Mouse (Mus musculus) lung, postnatal 25 days (tissue): ENCODE measurements at regions not wholly inside any gene's neighbourhood (a gene's known extent, or its start where the extent isn't known, plus 50 kb on each side); places are given as distances from the start of the nearest gene placed in this dataset.

Experiments used
- DNase-seq: peaks from one replicate; pipeline ENCODE4 v3.0.0; 2022; ENCODE audit warnings: low spot score

DNA sequence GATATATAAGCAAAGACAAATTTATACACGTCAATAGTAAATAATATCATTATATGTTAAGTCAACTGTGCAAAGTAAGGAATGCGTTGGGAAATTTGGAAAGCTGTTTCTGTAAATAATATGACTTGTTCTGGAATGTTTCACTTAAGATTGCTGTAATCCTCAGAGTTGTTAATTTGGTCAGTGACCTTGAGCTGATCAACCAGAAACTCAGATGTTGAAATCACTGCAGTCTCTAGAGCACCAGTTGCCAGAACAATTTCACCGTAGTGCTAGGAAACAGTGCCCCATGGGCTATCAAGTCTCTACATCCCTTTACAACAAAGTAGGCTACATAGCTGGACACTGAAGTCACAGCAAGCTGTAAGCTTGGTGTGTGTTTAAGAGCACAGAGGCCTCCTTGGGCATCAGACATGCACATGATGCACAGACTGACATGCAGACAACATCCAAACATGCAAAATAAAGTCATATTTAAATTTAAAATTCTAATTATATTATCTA is 212.6 kb downstream of the Pik3r1 start:
- no peak for DNase-seq

DNA sequence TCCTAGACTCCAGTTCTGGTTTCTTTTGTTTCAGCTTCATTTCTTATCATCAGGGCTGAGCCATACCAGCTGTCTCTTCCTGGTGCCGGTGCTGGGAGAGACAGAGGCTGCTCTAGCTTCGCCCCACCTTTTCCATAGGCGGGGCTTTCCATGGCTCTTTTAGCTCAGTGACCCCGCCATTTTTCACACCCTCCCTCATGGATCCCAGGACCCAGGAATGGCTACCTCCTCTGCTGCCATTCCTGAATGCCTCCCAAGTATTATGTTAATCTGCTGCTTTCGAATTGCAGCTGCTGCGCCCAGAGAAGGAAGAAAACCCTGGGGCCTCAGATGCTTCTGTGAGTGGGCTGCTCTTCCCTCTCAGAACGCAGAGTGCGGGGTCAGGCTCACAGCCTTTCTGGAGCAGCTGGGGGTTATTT is 214.9 kb downstream of the Pik3r1 start:
- no peak for DNase-seq

DNA sequence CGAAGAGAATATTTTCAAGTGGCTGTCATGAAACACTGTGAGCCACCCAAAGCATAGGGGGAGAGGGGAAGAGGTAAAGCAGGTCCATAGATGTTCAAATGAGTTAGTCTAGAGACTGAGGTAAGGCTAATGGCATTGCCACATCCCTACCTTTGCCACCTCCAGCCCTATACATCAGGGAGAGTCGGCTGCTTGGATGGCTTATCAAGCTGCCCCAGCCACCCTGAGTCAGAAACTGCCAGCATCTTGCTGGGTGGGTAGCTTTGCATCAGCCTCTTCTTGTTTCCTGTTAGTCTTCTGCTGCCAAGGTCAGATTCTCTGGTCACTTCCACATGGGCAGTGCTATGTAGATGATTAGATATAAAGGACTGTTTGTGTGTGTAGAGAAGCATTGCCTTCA is 215.6 kb downstream of the Pik3r1 start:
- DNase-seq: no peak

DNA sequence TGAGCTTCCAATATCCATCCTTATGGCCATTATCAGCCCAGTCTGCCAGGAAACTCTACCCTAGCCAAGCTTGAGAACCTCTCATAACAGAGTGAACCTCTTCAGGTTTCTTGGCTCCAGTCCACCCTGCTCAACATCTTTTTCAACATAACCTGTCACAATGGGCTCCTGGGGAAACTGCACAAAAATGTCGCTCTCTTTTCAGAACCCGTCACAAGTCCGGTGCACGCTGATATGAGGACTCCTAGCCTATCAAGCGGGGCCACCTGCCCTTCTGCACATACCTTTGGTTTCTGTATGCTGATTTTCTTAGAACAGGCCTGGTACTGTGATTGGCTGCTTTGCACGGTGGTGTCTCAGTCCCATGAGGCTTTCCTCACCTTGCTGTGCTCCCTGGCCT is 216.9 kb downstream of the Pik3r1 start:
- DNase-seq: no peak

DNA sequence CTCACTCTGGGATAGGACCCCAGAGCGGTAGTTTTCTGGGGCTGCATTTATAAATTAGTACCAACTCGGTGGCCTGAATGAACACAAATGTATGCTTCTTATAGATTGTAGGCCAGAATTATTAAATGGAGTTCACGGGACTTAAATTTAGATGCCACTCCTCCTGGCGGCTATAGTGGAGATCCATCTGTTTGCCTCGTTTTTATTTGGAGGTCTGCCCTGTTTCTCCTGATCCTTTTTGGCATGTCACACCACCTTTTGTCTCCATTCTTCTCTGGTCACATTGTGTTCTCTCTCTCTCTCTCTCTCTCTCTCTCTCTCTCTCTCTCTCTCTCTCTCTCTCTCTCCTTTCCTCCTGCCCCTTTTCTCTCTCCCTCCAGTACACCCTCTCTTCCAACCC is 217.5 kb downstream of the Pik3r1 start:
- DNase-seq: no peak

DNA sequence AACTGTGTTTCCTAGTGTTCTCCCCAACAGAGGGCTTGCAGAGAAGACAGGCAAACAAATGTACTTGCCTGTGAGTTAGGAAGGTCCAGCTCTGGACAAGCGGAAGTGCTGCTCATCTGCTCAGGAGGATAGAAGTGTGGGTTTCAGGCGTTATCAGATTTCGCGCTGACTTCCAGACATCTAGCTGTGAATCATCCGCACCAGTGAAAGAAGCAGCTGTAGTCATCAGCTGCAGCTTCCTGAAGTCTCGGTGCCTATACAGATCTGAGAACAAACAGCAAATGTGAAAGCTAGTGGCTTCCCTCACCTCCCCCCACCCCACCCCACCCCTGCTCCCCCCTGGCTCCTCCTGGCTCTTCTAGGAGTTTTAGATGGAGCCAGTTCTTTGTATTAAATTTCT is 220.1 kb downstream of the Pik3r1 start:
- DNase-seq: no peak

DNA sequence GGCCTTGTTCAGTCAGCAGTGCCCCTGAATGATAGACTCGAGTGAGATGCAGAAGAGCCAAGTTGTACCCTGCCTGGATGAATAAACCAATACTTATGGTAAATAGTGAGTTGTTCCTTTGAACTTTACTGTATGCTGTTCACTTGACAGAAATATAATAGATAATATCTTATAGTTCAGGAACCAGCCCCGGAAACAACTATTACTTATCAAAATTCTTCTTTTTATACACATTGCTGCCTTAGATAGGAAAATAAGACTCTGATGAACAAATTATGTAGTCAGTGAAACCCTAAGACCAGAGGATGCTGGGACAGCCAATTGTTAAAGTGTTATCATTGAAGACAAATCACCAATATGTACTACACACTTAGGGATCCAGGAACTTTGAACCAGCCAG is 220.7 kb downstream of the Pik3r1 start:
- no peak for DNase-seq

DNA sequence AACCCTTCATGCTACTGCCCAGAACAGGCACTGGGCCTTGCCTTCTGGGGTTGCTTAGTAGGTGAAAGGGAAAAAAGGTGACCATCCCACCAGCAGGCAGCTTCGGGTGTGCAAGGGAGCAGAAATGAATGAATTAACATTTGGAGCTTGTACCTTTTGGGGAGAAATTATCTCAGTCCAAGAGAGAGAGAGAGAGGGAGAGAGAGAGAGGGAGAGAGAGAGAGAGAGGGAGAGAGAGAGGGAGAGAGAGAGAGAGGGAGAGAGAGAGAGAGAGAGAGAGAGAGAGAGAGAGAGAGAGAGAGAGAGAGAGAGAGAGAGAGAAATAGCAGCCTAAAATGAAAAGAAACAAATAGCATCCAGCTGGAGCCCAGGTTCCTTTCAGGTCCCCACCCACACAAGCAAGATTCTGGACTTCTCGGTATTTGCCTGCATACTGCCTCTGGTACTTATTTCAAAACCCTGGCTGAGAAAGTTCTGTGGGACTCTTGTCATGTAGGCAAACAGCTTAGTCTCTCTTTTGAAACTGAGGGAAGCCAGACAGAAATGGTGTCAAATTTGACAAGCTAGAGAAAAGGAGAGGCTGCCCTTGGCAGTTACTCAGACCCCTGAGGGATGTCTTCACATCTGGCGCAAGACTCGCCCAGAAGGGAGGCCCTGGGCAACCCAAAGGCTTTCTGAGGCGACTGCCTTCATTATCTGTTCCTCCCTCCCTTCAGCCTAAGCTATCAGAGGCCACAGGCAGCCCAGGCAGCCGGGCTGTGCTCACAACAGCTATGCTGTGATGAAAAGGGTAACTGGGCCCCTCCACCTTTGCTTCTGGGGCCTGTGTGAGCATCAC is 222.5 kb downstream of the Pik3r1 start:
- DNase-seq: no peak

DNA sequence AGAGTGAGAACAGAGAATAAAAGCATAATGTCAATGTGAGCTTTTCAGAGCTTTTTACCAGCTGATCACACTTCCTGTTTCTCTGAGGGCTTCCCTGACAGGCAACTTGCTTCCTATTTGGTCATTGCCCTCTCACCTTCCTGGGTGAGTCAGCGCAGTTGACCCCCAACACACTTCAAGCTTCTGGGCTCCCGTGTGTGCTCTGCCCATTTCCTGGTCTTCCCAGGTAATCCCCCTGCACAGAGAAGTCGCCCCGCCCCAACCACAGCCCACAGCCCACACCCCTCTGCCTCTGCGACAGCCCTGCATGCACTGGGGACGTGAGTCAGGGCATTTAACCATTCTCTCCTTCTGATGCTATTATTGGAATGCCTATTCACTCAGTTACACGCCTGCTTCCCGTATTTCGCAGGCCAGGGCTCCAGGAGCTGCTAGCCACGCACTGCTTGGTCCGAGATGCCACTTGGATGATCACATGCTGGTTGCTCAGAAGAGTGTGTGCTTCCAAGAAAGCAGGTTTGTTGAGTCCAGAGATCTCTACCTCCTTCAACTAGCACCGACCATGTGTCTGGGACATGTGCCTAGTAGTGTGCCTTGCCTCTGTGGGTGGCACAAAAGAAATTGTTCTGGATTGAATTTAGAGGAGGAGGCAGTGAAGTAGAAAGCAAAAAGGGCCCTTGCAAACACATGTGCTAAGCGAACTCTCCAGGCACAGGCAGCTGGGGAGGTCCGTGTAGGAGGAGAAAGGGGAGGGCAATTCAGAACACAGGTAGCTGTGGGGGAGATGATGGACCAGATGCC is 227.4 kb downstream of the Pik3r1 start:
- peak; percentile 48 for DNase-seq

DNA sequence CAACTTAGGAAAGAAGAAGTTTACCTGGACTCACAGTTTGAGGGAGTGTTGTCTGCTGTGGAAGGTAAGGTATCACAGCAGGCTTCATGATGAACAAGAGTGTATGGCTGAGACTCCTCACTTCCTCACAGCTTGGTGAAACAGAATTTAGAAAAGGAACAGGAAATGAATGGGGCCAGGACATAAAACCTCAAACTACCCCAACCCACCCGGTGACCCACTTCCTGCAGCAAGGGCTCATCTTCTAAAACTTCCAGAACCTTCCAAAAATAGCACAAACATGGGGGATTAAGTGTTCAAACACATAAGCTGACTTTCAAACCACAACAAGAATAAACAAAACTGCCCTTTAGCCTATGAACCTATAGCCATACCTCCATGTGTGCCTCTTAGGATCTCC is 229.9 kb downstream of the Pik3r1 start:
- no peak for DNase-seq

DNA sequence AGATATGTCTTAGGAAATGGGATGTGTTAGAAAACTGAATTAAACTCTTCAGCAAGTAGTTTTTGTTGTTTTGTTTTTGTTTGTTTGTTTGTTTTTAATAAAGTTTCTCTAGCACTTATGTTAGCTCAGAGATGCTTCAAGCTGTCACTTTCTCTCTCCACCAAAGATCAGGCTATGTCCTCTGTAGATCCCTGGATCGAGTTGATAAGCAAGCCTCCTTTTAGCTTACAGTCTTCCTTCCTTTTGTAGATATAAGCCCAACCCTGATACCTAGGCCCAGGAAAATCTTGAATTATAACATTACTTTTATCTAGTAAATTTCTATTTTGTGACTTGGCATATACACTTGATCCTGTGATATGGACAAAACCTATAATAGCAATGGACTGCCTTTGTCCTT is 232.0 kb downstream of the Pik3r1 start:
- DNase-seq: no peak

DNA sequence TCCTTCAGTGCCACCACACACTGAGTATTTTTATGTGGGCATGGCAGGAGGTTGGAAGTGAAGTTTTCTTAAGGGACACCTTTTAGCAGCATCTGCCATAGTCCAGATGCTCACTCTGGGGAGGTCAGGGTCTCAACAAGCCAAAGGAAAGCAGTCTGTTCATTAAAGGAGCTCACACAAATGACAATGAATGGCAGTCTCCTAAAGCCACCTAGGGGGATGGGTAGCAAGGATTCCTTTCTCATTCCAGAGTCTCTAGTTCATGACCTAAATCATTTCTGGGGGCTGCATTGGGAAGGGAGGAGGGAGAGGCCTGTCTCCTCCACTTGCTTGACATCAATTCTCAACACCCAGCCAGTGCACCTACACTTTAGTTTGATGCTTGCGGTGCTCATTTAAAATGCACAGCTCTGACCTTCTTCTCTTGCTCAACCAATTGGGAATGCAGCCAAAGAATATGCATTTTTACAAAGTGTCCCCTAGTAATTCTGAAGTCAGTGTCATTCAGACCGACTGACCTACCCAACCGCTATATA is 232.6 kb downstream of the Pik3r1 start:
- no peak for DNase-seq

DNA sequence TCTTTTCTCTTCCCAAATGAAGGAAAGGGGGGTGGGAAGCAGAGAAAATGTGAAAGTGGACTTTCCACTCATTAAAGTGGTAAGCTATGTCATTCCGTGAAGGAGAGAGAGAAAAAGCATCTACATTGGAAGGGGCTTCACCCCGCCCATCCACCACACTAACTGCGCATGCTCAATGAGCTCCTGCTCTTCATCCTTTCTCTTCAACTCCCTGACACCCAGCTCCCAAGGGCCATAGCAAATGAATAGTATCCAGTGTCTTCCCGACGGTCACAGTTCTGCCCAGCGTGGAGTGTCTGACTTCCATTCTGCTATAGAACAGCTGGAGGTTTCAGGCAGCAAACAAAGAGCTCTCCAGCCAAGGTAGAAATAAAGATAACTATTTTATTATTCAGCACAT is 233.5 kb downstream of the Pik3r1 start:
- DNase-seq: no peak

DNA sequence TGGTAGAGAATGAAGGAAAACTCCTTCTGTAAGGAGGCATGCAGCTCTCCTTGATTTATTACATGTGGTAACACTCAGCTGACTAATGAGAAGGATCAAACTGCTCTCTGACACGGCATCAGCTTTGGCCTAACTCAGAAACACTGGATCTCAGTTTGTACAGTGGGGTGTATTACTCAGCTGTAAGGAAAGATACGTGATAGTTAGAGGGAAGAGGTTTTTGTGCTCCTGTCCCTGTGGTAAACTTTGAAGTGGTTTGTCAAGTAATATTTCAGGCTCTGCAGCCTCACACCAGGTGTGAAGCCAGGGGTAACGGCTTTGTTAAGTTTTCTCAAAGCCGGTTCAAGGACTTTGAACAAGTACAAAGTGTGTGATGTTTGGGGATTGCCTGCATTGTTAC is 235.1 kb downstream of the Pik3r1 start:
- DNase-seq: no peak

DNA sequence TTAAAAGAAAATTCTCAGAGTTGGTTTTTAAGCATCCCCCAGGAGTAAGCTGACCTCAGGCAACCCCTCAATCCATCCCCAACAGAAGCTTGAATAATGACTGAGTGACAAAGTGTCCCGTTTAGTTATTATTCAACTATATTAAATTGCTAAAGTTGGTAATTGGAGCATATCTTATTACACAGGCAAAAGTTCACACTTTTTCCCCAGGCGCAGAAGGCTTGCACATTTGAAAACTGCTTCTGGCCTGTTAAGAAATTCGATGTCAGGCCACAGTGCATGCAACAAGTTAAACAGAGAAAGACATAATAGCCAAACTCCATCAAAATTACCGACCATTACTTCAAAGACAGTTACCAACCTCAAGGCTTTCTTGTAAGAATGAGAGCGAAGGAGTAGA is 240.3 kb downstream of the Pik3r1 start:
- DNase-seq: no peak

DNA sequence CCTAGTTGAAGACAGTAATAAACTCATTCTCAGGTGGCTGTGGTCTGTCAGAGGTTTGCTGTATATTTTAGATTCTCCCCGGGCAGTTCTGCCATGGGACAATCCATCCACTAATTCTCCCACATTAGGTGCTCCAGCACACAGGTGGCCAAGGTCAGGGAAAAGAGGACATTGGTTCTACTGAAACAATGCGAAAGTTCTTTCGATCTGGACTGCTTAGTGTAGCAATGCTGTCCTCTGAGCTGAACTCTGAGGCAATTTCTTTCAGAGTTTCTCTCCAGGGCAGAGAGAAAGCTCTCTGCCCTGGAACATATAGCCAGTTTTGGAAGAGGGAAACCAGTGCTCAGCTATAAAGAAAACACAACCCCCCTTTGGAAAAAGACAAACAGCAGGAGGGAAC is 243.2 kb downstream of the Pik3r1 start:
- DNase-seq: no peak

DNA sequence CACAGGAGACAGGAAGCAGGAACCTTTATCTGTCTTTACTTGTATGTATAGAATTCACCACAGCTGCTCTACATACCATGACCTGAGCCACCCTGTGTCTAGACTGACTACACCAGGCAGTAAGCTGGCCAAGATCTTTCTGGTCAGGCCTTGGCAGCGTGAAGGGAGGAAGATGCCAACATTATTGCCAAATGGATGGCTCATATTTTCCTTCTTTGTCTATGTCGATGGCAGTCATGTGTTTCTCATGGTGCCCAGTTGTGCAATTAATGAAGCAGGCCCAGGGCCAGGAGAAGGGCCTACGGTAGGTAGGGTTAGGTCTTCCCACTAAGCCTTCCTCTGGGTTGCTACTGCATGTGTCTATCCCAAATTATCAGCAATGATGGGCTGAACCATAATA is 243.8 kb downstream of the Pik3r1 start:
- DNase-seq: no peak

DNA sequence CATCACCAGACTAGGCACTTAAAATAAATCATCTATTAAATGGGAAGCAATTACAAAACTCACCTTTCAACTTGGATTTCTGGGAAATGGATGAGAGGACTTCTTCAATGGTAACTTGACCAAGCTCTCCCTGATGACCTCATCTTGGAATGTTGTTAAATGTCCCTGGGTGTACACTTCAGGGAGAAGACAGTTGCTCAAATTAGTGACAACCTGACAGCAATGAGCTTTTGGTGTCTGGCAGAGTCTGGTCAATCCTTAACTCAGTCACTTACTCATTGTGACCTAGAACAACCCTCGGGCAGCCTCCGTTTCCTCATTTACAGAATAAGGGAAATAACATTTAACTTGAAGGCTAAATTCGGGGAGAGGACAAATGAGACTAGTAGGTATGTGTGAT is 244.5 kb downstream of the Pik3r1 start:
- DNase-seq: no peak

DNA sequence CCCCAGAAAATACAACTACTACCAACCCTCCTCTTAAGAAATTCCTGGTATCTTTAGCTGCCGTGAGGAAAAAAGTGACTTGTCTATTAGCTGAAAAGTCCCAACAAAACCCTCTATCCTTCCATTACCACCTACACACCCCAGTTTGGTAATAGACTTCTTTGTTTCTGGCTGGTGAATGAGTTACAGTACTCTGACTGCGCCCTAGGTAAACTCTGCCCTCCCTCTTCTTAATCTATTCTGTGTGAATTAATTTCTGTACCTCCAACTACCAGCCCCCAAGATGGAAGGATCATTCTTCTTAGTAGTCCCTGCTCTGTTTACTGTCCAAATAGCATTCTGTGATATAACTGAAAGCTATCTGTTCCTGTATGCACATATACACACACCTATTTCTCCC is 245.4 kb downstream of the Pik3r1 start:
- no peak for DNase-seq

DNA sequence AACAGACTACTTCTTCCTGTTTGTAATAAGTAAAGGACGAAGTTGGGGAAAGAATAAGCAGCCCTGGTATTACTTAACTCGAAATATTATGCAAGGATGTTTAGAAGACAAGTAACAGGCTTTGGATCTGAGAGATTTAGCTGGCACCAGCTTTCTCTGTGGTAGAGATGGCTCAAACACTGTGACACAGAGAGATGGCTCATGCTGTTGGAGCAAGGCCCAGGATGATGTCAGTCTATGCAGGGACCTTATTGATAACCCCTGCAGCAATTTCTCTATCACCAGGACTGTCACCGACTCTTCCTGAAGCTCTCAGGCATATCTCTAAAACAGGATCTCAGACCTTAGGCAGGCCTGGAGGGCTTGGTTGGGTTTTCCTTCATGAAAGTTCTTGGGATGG is 254.7 kb downstream of the Pik3r1 start:
- peak; percentile 25 for DNase-seq

DNA sequence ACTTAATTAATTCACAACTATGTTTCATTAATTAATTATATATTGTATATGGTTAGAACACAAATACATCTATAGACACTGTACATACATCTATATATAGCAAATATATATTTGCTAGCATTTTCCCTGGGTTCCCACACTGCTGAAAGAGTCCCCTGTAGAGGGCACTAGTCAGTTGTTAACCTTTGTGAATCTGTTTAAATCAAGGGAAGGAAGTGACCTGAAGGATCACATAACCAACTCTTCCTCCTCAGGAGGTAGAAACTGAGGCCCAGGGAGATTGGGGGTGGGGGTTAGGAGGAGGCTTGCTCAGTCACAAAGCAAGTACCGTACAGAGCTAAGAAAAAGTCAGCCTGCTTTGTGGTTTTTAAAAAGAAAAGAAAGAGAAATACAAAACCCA is 258.1 kb downstream of the Pik3r1 start:
- peak; percentile 53 for DNase-seq

DNA sequence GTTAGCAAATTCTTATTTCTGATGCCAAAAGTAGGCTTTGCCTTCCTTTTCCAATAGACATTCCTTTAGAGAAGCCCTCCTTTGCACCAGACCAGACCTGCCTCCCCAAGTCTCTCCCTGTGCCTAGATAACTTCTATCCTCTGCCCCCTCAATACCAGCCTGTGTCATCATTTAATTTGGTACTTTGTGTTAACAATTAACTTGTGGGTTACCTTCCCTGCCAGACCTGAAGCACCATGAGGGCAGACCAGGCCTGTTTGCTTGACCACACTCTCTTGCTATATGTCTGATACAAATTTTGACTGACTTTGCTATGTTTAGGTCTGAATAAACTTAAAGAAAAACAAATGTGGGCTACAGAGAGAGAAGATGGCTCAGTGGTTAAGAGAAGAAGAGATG is 259.7 kb downstream of the Pik3r1 start:
- no peak for DNase-seq

DNA sequence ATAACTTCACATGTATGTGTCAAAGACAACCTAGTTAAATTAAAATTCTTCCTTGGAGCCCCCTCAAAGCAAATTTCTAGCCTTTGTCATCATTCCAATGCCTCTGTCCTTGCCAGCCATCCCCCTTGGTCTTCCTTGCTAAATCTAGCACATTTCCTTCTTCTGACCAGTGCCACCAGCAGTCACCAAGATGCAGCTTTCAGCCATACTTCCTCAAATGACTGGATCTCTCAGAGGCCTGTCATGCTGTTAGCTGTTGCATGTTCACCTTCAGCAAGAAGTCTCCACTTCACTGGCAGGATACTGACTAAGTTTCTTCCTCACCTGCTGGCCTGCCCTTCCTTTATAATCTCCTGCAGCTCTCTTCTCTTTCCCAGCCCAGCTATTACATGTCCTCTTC is 261.3 kb downstream of the Pik3r1 start:
- no peak for DNase-seq
